ENCODE assay signal across 18 mouse cellular contexts in genomic region chr19:4070311-4070710, GRCm38 (mm10). TPM values are rescaled to one million over a fixed set of nuclear protein-coding genes. Genes with fewer than 3 reads are reported as not detected.
"Had no signal": no experiment of that assay in that cellular context is flagged by ENCODE, and none has a peak within 500 bp of the region (broad histone marks: within the 10 kb centered on the region; RNA-seq: fewer than 3 reads in every experiment).

No protein-coding gene starts in this region.

- H3K27ac ChIP-seq: kidney, postnatal 0 days; limb, embryonic 15.5 days; midbrain, embryonic 10.5 days; neural tube, embryonic 13.5 days; stomach, embryonic 15.5 days had no signal

- H3K9me3 ChIP-seq: limb, embryonic 15.5 days; midbrain, embryonic 10.5 days; neural tube, embryonic 13.5 days; stomach, embryonic 15.5 days had no signal

- H3K27me3 ChIP-seq: limb, embryonic 15.5 days; neural tube, embryonic 13.5 days; stomach, embryonic 15.5 days had no signal

- H3K4me2 ChIP-seq: limb, embryonic 15.5 days; lung, embryonic 14.5 days; neural tube, embryonic 13.5 days; stomach, embryonic 15.5 days had no signal

- DNase-seq: kidney, adult 11 months; kidney, adult 9 months; layer of hippocampus, adult 9-11 months; layer of hippocampus, postnatal 36 days; lung, embryonic 14.5 days; lung, postnatal 10 days; midbrain, embryonic 14.5 days; right cerebral cortex, postnatal 14 days; thymus, adult 2 months; thymus, postnatal 25 days had no signal

- H3K9ac ChIP-seq: limb, embryonic 15.5 days; lung, embryonic 14.5 days; neural tube, embryonic 13.5 days; stomach, embryonic 15.5 days had no signal

- H3K36me3 ChIP-seq: limb, embryonic 15.5 days; midbrain, embryonic 10.5 days; neural tube, embryonic 13.5 days; stomach, embryonic 15.5 days had no signal

- H3K4me3 ChIP-seq: limb, embryonic 15.5 days; midbrain, embryonic 10.5 days; neural tube, embryonic 13.5 days; stomach, embryonic 15.5 days had no signal

- H3K4me1 ChIP-seq: limb, embryonic 15.5 days; midbrain, embryonic 10.5 days; neural tube, embryonic 13.5 days had no signal

RNA-seq across cellular contexts. Expression of gene Gstp3, which starts 10.9 kb away (rescaled TPM):
- polyA plus RNA-seq: kidney, postnatal 0 days; lung, embryonic 14.5 days; midbrain, embryonic 14.5 days; neural tube, embryonic 13.5 days; testis, adult 2 months had no signal

RNA-seq across cellular contexts. Expression of gene Cabp2, which starts 11.1 kb away (rescaled TPM):
- polyA plus RNA-seq: limb, embryonic 11.5 days; limb, embryonic 15.5 days; lung, embryonic 14.5 days; midbrain, embryonic 10.5 days; midbrain, embryonic 14.5 days; neural tube, embryonic 13.5 days; testis, adult 2 months; urinary bladder, adult 2 months had no signal
